Mouse (Mus musculus) urinary bladder, adult 2 months (tissue): ENCODE results near the gene Rin3. TPM values are rescaled to one million over a fixed set of nuclear protein-coding genes. Genes with fewer than 3 reads are reported as not detected.

Source experiments
- DNase-seq: peaks from one replicate; pipeline ENCODE4 v3.0.0; 2022; ENCODE audit warnings: low spot score
- polyA plus RNA-seq: library from polyadenylated mRNA; depleted of rRNA; stranded (reverse); fragments of >200 nt; gene quantifications from 2 replicates; pipeline ENCODE4 v1.2.3, GENCODE M21; 2012

Gene Rin3
- polyA plus RNA-seq, 1 experiment: 2.1 TPM

DNA sequence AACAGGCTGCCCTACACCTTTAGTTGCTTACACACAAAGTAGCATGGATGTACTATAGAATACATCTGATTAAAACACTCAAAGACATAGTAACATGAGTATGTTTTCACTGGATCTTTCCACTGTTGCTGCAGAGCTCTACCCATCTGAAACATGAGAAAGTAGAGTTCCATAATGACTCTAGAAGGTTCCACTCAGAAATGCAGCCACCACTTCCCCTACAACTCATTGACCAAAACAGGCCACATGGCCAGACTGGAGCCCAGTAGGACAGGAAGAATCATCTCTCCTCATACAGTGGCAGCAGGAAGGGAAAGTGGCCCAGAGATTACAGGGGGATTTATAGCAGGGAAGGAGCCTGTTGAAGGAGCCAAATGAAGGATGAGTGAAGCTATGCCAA is 47.9 kb downstream of the Rin3 start:
- DNase-seq: no peak

DNA sequence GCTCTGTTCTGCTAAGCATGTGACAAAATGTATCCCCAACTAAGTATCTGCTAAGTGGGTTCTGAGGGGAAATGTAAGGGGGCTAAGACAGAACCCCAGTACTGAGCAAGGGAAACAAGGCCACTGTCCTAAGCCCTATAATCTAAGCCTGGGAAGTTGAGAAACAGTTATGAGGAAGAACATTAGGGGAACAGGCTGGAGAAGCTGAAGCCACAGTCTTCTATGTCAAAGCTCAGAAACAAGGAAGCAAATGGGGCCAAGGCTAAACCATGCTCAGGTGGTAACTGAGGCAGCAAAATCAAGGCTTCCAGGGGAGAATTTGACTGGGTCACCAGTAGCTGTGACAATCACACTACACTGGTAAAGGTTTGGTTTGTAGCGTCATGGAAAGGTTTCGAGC is 50.3 kb downstream of the Rin3 start:
- DNase-seq: no peak

DNA sequence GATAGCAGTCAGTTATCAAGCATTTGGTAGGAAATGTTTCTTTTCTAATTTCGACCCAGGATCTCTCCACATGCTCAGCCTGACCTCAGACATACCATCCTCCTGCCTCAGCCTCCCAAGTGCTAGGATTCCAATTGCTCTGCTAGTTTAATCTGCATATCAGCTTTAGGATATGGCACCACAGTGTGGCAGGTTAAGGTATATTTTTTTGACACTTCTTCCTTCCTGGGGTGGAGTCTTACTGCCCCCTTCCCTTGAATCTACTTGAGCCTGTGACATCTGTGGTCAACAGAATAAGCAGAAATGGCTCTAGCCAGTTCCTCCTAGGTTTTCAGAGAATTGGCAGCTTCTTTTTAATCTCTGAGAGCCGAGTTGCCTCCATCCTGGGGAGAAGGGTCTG is 56.2 kb downstream of the Rin3 start:
- no peak for DNase-seq

DNA sequence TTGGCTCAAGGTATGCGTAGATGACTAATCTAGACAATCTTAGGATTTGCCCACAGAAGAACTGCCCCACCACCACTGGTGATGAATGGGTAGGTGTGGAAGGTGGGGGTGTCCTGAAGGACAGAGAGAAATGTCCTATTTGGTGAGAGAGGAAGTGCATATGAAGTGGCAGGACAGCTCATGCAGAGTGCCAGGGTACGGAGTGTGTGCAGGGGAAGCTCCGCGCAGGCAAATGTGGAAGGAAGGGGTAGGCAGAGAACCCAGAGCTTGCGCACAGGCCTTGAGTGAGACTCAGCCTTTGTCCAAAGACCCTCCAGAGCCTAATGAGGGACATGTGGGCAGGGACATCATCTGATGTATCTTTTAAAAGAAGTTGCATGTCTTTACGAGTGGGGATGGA is 57.6 kb downstream of the Rin3 start:
- DNase-seq: no peak

DNA sequence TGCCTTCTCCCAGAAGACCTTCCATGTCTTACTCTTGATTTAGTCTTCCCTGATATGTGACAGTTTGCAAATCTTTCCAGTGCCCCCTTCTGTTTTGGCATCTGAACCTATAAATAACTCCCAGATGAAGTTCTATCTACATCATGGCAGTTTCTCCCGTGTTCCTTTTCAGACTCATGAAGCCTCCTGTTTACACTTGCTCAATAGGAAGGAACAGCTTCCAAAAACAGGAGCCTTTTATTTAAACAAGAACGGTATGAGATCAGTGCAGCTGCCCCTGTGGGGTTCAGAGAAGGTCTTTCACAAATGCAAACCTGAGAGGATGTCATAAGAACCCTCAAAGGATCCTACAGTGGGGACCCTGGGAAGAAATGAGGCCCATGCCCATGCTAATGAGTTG is 59.3 kb downstream of the Rin3 start:
- no peak for DNase-seq

DNA sequence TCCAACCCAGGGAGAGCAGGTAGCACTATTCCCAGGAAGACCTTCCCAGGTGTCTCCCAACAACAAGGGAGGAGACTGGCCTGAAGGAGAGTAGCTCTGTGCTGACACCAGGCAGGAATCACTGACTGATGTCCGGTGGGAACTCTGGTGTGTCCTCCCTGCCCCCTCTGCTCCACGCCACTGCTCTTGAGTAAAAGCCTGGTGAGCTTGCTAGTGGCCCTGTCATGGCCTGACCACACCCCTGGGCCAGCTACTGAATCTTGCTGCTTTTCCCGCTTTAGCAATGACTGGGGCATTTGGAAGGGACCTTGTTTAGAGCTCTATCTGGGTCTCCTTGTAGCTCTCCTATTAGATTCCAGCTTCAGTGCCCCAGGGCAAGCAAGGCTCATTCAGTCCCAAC is 59.8 kb downstream of the Rin3 start:
- no peak for DNase-seq

DNA sequence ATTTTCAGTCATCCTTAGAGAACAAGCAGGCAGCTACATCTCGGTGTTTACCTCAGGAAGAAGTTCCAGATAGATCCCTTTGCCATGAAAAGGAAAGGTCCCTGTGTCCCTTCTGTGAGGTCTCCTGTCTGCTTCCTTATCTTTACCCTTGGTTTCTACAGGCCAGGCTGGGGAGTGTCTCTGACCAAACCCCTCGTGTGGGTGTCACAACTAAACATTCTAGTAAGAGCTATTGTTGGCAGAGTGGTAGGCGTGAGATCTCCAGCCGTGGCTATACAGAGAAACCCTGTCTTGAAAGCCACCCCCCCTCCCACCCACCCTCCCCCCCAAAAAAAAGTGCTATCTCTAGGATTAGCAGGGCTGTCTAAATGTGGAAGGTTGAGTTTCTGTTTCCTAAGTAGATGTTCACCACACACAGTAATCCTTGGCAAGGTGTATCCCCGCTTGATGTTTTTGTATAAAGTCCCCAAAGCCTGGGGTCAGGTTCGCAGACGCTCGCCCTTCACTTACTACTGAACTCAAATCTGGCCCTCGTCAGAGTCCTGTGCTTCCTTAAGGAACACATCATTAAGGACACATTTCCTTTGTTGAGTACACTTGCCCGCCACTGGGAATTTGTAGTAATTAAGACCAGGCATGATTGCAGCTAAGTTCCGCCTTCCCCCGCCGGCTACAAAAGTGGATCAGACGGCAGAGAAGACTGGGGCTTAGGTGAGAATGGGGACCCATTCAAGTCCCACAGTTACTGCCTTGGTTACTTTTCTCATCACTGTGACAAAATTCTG is 62.4 kb downstream of the Rin3 start:
- DNase-seq: no peak

DNA sequence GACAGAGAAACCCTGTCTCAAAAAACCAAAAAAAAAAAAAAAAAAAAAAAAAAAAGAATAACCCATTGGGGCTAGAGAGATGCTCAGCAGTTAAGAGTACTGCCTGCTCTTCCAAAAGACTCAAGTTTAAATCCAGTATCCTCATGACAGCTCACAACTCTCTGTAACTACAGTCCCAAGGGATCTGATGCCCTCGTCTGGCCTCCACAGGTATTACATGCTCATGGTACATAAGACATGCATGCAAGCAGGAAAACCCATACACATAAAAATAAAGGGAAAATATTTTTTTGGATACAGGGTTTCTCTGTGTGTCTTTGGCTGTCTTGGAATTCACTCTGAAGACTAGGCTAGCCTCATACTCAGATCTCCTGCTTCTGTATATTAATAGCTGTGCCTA is 63.7 kb downstream of the Rin3 start:
- no peak for DNase-seq

DNA sequence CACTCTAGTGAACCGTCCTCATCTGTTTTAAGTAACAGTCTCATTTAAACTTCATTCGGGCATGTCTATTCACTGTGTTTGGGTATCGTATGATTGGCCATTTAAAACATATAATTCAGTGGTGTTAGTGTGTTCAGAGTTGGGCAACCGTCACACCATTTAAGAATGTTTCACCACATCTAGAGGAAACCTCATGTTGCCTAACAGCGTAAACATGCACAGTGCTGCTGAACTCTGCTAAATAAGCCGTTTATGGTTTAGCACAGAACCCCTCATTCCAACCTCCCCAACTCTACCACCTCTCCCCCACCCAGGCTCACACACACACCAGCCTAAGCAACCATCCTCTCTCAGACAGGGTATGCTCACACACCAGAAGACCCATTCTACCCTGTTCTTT is 65.6 kb downstream of the Rin3 start:
- DNase-seq: no peak

DNA sequence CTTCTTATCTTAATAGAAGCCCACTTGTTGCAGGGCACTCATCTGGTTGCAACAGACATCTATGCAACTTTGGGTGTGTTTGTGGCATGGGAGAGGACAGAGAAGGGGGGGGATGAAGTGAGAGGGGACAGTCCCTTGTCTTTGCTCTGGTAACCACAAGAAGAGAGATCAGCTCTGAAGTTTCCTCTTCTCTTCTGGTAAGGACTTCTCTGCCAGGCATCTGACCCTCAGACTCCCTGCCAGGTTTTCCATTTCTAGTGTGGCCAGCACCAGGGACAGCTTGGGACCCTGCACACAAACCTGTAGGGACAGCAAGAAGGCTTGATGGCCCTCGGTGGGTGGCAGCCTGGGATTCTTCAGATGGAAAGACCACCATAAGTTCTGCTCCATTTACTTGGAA is 68.1 kb downstream of the Rin3 start:
- no peak for DNase-seq

DNA sequence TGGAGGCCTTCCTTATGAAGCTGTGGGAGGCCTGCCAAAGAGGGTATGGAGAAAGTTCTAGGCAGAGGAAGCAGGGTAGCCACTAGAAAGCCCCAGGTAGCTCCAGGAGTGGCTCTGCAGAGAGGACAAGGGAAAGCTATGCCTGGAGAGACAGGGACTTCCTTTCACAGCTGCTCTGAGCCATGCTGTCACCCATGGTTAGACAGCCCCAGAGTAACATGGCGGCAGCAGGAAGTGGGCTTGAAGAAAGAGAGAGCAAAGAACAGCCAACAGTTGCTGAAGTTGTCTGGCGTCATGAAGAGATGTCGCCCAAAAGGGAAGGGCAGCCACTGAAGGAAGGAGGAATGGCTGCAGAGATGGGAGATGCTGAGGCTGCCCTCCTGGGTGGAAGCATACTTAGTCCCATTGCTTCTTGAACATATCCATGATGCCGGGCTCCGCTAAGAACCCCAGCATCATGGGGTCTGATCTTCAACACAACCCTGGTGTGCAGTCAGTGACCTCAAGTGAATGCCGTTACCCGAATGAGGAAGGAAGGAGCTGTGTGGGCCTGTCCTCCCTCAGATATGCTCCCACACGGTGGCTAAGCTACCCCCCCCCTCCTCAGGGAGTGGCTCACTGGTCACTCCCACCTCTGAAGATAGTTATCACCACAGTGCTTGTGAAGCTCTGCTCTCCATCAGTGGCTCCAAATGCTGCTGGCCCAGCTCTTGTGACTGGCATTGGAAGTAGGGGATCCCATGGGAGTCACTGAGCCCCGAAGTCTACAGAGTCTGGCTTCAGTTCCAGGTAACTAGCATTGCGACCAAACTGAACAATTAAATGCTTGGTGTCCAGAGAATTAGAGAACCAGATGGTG is 71.5 kb downstream of the Rin3 start:
- DNase-seq: no peak

DNA sequence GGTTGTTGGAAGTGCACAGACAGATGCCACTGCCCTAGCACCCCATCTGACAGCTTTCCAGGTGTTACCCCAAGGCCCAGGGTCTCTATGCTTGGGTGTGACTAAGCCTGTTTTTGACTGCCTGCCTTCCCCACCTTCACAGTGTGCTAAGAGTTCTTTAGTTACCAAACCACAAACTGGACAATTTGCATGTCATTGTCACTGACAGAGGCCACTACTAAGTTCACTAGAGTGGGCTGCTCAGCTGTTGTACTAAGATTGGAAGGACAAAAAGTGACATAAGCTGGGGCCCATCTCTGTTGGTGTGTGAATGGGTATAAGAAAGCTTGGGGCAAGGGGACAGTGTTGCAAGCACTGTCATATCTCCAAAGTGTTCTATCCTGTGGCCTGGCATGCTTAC is 72.9 kb downstream of the Rin3 start:
- no peak for DNase-seq

DNA sequence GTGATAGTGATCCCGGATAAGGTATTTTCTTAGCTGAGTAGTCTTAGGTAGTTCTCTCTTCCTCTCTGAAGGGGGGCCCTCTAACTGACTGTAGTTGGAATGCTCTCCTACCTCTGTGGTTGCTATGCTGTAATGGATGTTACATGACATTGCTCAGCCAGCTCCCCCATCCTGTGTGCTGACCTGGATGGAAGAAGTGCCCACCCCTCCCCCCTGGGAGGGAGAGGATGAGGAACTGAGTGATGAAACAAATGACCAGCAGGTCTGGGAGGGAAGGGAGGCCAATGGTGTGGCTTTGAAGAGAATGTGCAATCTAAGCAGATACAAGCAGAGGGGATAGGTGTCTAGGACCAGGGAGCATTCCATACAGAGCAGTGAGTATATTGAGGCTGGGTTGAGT is 73.9 kb downstream of the Rin3 start:
- DNase-seq: no peak

DNA sequence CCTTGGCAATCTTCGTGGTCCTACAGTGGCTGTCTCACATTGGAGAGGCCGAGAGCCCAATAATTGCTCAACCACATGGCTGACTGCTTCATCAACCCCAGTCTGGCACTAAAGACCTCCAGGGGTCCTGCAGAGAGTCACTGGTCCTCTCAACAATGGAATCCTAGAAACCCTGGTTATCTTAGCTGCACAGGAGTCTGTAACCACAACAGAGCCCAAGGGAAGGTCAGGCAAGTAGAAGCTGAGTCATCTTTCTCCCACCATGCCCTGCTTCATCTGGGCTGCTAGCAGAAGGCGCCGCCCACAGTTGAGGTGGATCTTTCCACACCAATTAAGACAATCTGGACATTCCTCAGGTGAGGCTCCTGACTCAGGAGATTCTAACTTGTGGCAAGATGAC is 76.5 kb downstream of the Rin3 start:
- DNase-seq: no peak

DNA sequence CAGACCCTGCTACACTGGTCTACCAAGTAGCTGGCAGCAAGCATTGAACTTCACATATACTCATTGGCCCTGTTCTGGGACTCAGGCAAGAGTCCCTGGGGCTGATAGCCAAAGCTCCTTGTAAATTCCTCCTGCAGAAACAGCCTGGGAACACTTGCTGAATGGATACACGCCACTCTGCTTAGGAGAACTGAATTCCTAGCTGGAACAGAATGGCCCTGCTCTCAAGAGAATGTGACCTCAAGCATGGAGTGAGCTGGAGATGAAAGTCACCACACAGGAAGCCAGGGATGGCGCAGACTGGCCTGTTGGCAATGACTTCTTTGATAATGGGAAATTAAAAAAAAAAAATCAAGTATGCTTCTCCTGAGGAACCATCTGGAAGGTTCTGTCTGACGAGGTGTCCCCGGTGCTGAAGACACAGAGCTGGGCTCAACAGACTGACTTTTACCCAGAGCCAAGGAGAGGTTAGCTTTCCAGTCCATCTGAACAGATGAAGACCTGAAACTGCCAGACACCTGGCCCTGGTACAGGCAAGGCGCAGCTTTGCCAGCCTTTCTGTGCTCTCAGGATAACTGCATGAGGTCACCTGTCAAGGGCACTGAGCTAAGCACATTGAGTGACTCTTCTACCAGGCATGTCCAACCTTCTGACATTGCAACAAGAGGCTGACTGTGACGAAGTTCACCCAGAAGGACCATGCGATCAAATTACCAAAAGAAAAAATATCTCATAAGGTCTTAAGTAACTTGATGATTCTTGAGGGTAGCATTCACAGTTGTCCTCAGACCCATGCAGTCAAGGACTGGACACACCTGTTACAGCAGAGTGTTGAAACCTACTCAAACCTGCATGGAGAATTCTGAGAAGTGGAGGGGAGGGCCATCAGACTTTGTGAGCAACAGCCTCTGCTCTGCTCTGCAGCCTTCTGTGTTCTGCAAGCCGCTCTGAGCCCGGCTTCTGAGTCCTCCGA is 78.6 kb downstream of the Rin3 start:
- DNase-seq: no peak

DNA sequence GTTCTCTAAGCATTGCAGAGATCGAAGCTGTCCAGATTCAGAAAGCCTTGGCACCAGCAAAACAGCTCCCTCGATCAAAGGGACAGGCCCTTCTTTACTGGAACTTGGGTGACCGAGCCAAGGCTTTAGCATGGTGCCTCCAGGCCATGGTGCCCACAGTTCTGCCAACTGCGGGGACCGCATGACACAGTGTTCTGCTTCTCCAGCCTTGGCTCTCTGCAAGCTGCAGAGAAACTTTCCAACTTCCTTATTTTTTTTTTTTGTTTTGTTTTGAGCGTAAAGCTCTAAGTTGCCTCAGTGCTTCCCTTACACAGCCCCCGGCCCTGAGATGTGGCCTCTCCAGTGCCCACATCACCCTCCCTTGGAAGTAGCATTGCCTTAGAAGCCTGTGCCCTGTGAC is 82.2 kb downstream of the Rin3 start:
- DNase-seq: no peak

DNA sequence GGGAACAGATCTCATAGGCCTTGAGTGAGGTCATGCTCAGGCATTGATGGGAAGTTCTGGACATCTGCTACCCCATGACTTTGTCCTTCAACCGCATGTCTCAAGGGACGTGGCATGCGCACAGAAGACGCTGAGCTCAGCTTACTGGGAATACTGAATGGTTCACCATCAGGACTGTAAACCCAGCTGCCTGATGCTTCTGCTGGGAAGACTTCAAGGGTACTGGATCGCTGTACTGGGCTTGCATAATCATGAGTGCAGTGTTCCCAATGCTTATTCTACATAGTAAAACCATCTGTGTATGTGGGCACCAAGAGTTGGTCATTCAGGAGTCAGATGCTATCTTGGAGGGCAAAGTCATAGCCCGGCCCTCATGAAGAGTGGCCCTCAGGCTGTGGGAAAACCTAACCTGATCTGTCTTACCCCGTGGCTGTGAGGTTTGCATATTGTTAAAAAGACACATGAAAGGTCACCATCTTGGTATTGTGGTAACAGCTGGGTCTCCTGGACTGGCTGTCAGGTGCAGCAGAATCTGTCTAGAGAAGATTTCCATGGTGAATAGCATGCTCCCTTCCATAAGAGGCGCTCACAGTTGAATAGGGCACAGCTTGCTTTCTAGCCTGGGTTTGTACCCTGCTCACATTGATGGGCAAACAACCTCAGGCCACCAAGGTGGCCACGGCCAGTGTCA is 83.4 kb downstream of the Rin3 start:
- DNase-seq: no peak

DNA sequence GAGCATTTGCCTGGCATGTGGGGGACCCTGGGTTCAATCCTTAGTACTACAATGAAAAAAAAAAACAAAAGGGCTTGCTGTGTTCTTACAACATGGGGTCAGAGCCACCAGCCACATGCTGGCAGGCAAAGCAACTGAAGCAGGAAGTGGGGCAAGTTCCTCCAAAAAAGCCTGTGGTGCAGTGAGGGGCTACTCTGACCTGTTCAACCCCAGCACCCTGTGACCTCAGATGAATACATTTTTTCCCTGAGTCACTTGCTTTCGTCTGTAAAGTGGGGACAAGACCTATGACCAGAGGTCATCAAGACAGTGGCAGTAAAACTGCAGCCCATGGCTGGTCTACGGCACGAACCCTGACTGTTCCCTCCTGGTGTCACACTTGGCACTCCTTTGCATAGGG is 84.2 kb downstream of the Rin3 start:
- DNase-seq: no peak

DNA sequence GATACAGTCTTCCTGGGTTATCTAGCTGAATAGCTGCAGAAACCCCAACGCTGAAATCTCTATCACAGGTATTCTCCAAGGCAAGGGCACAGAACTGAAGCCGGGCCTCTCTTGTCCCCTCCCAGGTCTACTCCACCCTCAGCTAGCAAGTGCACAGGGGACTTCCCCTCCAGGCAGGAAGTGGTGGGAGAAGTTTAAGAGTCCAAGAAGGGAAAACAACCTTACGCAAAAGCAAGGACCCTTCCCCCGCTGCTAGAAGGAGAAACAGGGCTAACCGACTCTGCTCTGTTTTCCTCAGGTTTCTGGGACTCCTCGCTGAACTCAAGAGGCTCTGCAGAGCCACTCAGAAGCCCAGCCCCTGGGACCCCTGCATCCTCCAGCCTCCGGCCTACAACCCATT is 85.2 kb downstream of the Rin3 start:
- DNase-seq: no peak

DNA sequence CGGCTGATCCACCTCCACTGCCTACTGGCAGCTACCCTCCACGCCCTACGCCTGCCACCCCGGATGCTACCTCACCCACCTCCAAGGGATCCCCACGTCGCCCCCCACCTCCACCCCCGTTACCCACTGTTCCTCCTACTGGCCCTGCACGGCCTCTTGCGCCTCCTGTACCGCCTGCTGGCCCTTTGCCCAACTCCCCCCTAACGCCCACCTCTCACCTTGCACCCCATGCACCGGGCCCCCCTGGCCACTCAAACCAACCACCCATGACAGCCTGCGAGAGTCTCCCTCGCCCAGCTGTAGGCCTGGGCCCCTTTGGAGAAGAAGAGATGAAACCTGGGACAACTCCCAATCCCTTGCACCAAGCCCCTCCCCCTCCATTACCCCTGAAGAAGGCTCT is 85.7 kb downstream of the Rin3 start:
- DNase-seq: no peak

DNA sequence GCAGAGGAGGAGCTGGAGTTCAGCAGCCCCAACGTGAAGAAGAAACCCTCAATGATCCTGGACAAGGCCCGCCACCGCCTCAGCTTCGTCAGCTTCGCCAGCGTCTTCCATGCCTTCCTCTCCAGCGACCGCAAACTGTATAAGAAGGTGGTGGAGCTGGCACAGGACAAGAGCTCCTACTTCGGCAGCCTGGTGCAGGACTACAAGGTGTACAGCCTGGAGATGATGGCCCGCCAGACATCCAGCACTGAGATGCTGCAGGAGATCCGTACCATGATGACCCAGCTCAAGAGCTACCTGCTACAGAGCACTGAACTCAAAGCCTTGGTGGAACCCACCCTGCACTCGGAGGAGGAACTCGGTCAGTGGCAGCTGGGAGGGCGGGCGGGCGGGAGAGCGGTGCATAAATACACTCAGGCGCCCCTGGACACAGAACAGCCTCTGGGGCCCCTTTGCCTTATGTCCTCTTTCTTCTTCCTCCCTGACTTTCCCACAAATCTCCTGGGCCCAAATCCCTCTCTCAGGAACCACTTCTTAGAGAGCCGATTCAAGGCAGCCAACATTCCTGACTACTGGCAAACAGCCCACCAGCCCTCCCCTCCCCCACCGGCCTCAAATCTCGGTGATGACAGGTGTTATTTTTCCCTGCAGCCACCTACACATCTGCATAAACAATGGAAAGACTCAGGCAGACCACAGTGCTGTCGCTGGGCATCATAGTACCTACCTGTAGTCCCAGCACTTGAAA is 86.8 kb downstream of the Rin3 start:
- no peak for DNase-seq
